Mouse (Mus musculus) brown adipose tissue, adult 24 weeks (tissue): ENCODE data around the gene Rslcan18. TPM values are rescaled to one million over a fixed set of nuclear protein-coding genes. Genes with fewer than 3 reads are reported as not detected.
"Not testable (repeated sequence)": the region's sequence is repeated elsewhere in the genome, so short reads cannot be mapped to it uniquely, and the experiment has no call there.

ENCODE experiments used
- H3K27ac ChIP-seq: fragments of 200-500 bp; replicated peaks from 2 replicates; pipeline ENCODE4 v1.5.1; 2012; ENCODE audit warnings: low read depth, mild to moderate bottlenecking, low read length
- H3K4me1 ChIP-seq: fragments of 200-500 bp; 2 replicates; pipeline ENCODE4 v1.6.1; 2012; ENCODE audit warnings: low read length, mixed read lengths; ENCODE audit not compliant: control insufficient read depth, insufficient read depth, insufficient read length
- H3K4me3 ChIP-seq: fragments of 200-500 bp; 2 replicates; pipeline ENCODE4 v1.5.1; 2012; ENCODE audit warnings: low read depth, mild to moderate bottlenecking, low read length, moderate library complexity; ENCODE audit not compliant: insufficient read depth
- polyA plus RNA-seq: library from polyadenylated mRNA; stranded (reverse); fragments of >200 nt; gene quantifications from 2 replicates; pipeline ENCODE4 v1.2.4, GENCODE M21; 2012; ENCODE audit not compliant: missing spikeins, insufficient read depth, insufficient read length

Rslcan18 gene
- polyA plus RNA-seq: 0.46 TPM in 1 of 2 replicates, not detected in the other

GRCm38 (mm10) chr13:67116163-67116562 is at the start of gene Rslcan18:
TSS of gene Rslcan18 (minus strand) at chr13:67116263.
- not testable (repeated sequence) for H3K4me3 ChIP-seq, H3K27ac ChIP-seq, H3K4me1 ChIP-seq

DNA sequence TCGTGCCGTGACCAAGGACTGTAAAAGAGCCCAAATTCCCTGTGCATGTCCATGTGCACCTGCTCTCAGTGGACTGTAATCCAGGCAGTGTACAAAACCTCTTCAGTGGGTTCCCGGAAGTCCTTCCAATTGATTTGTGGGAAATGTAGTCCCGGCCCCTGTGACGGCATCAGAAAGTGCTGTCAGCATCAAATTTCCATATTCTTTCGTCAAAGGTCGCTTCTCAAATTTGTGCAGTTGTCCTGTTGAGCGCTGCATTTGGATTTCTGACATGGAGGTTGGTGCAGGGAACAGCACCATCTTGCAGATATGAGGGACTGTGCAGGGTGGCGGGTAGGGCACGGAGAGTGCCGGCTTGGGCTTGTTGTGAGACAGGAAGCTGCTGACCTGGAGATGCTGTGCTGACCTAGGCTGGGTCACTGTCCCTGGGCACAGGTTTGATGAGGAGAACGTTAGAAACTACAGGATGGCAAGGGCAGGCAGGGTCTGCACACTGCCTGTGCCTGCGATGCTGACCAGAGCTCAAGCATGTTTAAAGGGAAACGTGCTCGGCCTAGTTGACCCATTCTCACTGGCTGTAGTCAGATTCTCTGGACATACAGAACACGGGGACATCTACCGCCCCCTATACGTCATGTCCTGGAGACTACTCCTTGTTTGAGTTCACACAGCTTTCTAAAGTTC is 12.1 kb upstream of the Rslcan18 start:
- no peaks in the 10 kb centered on the region for H3K4me1 ChIP-seq

DNA sequence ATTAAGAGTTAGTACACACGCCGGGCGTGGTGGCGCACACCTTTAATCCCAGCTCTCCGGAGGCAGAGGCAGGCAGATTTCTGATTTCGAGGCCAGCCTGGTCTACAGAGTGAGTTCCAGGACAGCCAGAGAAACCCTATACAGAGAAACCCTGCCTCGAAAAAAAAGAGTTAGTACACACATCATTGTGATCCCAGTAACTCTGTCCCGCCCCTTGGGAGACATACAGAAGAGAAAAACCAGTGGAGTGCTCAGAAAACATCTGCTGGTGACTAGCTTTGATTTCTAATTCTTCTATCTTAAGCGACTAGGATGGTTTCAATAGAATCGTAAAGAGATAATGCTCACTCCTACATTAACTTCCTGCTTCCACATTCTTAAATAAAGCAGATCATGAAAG is 11.4 kb upstream of the Rslcan18 start:
- H3K27ac ChIP-seq, H3K4me3 ChIP-seq, H3K4me1 ChIP-seq: not testable (repeated sequence)

More for the DNA sequence above, 12.1 kb upstream of the Rslcan18 start:
- Histone ChIP-seq H3K27ac (peak overlapping the region; percentile 33), H3K4me3 (peak overlapping the region; percentile 99)

DNA sequence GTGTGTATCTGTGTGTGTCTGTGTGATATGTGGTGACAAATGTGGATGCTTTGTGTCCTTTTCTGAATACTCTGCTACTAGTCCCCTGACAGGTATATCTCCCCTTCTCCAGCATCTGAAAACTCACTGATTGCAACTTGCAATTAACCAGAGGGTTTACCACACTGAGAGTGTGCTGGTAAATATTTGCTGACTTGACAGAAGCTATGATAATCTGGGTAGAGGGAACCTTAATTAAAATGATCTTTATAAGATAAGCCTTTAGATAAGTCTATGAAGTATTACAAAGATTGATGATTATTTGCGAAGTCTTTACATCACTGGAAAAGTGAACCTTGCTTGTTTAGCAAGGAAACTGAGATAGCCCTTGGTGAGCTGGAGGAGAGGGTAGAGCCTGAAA is 8.4 kb upstream of the Rslcan18 start:
- Histone ChIP-seq H3K4me3 (no peak overlapping the region), H3K27ac (no peak overlapping the region), H3K4me1 (no peaks in the 10 kb centered on the region)

GRCm38 (mm10) chr13:67121360-67121759 is 5.3 kb upstream of the Rslcan18 start, which contains the start of gene Zfp759:
TSS of gene Zfp759 (plus strand) at chr13:67121660.
- H3K4me3 ChIP-seq, H3K4me1 ChIP-seq, H3K27ac ChIP-seq: not testable (repeated sequence)

- H3K4me3 ChIP-seq: no peak overlapping the region
- H3K4me1 ChIP-seq: no peaks in the 10 kb centered on the region
- no peak overlapping the region for H3K27ac ChIP-seq
Observed at GRCm38 (mm10) chr13:67113287-67113686, 2.8 kb downstream of the Rslcan18 start.

DNA sequence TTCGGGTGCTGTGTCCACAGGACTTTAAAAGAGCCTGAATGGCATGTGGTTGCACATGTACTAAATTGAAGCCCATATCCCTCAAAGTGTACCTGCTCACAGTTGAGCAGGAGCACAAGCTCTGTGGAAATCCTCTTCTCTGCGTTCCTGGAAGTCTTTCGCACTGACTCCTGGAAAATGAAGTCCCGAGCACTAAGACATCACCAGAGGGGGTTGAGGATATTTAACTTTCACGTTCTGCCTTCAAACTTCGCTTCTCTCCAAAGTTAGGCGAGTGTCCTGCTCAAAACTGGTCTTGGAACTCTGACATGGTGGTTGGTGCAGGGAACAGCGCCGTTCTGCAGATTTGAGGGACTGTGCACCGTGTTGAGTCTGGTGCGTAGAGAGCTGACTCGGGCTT is 4.0 kb downstream of the Rslcan18 start:
- H3K4me1 ChIP-seq: no peaks in the 10 kb centered on the region
- H3K27ac ChIP-seq: no peak overlapping the region
- no peak overlapping the region for H3K4me3 ChIP-seq

DNA sequence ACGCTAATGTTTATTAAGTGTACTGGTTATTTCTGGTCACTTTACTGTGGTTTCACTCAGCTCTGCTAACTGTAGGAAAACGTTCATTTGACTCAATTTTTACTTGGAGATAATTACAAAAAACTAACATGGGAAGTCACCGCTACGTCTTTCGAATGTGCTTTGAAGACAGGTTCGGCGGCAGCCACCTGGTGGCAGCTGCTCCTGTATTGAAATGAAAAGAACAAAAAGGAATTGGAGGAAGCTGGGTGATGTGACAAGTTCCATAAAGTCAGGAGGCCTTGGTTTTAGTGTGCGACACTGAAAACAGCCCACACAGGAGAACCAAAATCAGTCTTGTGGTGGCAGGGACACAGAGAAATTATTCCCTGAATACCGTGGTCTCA is 7.2 kb downstream of the Rslcan18 start:
- Histone ChIP-seq H3K4me1 (no peaks in the 10 kb centered on the region), H3K27ac (no peak overlapping the region), H3K4me3 (peak overlapping the region; percentile 39)

DNA sequence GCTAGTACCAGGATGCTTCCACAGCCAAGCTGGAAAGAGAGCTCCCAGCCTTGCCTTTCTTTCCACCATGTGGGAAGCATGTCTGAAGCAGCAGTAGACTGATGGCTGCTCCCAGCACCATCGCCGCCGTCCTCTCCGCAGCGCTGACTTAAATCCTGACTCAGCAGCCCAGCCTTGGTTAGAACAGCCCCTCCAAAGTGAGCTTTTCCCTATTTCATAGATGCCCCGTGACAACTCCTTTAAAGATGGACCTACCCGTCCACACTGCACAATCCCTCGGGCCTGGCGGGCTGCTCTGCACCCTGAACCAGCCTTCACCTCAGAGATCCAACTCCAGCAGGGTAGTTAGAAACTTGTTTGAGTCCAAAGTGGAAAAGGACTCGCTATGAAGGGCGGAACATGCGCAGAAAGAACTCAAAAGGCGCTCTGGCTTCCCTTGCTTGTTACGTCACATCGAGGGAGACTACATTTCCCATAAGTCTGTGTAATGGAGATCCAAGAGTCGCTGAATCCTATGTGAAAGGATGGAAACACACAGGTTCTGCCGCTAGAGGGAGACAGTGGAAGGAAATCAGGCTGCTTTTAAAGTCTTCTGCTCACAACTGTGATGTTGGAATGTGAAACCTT is 7.8 kb downstream of the Rslcan18 start, which contains the start of gene Gm28557:
Gm28557 (minus strand) TSS at position 411 of the 627 bp plus-strand sequence.
- H3K27ac ChIP-seq: peak within 1 kb of the TSS; percentile 87
- H3K4me3 ChIP-seq: peak within 1 kb of the TSS; percentile 85
- H3K4me1 ChIP-seq: no peaks in the 10 kb centered on the region

GRCm38 (mm10) chr13:67107681-67108080 is 8.4 kb downstream of the Rslcan18 start:
- Histone ChIP-seq H3K27ac (no peak overlapping the region; the same call in 1 of the 2 replicates), H3K4me3 (peak overlapping the region; percentile 85), H3K4me1 (no peaks in the 10 kb centered on the region)

DNA sequence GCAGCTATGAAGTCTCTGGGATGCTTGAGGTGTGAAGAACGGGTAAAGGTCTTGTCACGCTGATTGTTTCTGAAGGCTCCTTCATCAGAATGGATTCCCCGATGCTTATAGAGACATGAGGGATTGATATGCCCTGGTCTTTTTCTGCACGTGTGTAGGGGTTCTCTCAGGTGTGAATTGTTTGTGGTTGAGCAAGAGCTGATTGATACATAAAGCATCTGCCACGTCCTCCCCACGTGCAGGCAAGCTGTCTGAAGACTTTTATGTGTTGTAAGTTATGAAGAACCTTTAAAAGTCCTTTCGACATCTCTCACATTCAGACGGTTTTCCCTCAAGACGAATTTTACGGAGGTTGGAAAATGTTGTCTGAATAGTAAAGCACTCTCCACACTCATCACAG is 18.2 kb downstream of the Rslcan18 start, which contains the start of gene Zfp708:
Zfp708 (minus strand) TSS at position 101 of the 400 bp plus-strand sequence.
- Histone ChIP-seq H3K4me1 (no peaks in the 10 kb centered on the region), H3K27ac (no peak within 1 kb of the TSS), H3K4me3 (no peak within 1 kb of the TSS)

GRCm38 (mm10) chr13:67090154-67090553 is 25.9 kb downstream of the Rslcan18 start:
- Histone ChIP-seq H3K27ac (no peak overlapping the region), H3K4me3 (no peak overlapping the region), H3K4me1 (no peaks in the 10 kb centered on the region)

DNA sequence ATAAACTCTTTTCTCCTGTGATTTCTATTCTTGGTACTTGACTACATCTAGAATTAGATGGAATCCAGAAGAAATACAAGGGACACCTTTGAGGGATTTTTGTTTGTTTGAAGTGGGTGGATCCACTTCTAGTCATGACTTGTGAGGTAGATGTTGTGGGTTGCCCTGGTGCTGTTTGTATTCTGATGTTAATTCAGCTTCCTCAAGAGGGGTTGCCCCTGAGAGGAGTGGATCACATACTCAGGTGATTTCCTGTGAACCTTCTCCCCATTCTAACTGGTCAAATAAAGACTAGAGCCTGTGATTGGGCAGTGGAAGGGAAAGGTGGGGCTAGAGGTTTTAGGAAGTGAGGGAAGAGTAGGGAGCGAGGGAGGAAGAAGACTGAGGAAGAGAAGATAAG is 34.1 kb downstream of the Rslcan18 start:
- Histone ChIP-seq H3K27ac (peak overlapping the region; percentile 24; the same call in 1 of the 2 replicates), H3K4me3 (peak overlapping the region; percentile 78; the same call in 1 of the 2 replicates), H3K4me1 (no peaks in the 10 kb centered on the region)

DNA sequence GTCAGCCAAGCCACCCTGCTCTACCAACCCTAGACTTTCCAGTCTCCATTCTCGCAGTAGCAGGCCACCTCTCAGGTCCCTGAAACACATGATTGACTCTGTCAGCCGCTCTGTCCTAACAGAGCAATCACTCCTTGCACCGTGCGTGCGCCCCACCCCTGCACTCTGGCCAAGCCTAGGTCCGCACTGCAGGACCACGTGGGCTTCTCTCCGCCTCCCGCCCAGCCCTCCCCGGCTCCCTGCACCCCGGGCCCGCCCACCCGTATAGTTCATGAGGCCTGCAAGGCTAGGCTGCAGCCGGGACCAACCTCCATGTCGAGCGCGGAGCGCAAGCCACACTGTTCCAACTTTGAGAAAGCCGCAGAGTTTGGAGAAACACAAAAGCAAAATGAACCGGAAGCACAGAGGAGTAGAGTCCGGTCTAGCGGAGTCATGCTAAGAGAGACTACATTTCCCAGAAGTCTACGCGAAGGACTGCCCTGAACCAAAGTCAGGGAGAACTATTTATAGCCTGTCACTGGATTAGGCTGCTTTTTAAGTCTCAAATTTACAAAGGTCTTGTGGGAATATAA is 34.8 kb downstream of the Rslcan18 start:
- Histone ChIP-seq H3K27ac (peak overlapping the region; percentile 79), H3K4me1 (no peaks in the 10 kb centered on the region), H3K4me3 (peak overlapping the region; percentile 78)

- no peaks in the 10 kb centered on the region for H3K4me1 ChIP-seq
- H3K27ac ChIP-seq: no peak overlapping the region
- H3K4me3 ChIP-seq: no peak overlapping the region
Observed at GRCm38 (mm10) chr13:67077244-67077643, 38.8 kb downstream of the Rslcan18 start.
